Mouse (Mus musculus) CH12.LX (cell line): ENCODE results near the gene Pira2. TPM values are rescaled to one million over a fixed set of nuclear protein-coding genes. Genes with fewer than 3 reads are reported as not detected.
A peak's percentile ranks its signal among the peaks of the same experiment; 100 is the strongest.
"Not testable (repeated sequence)": the region's sequence is repeated elsewhere in the genome, so short reads cannot be mapped to it uniquely, and the experiment has no call there.

Experiments used
- DNase-seq: peaks from one replicate; pipeline ENCODE4 v3.0.0-alpha.2; 2013; ENCODE audit errors: extremely low read depth
- H3K27ac ChIP-seq: 2 replicates; pipeline ENCODE4 v1.5.1; 2012; ENCODE audit warnings: low read depth, mild to moderate bottlenecking, control low read depth, moderate library complexity; ENCODE audit not compliant: insufficient read depth
- H3K27me3 ChIP-seq: replicated peaks from 2 replicates; pipeline ENCODE3; 2012; ENCODE audit warnings: inconsistent platforms
- H3K36me3 ChIP-seq, 2 experiments: replicated peaks in 1 of 2; 2 replicates each; pipeline versions ENCODE3 to v1.6.1; 2012; ENCODE audit warnings: inconsistent platforms in 1 of 2, low read length in 1 of 2, mild to moderate bottlenecking in 1 of 2, mixed read lengths in 1 of 2, moderate library complexity in 1 of 2; ENCODE audit not compliant: control insufficient read depth in 1 of 2, insufficient read depth in 1 of 2
- H3K4me1 ChIP-seq, 2 experiments: 2 replicates each; pipeline ENCODE4 v1.6.1; 2012; ENCODE audit warnings: inconsistent platforms in 1 of 2, moderate library complexity in 1 of 2; ENCODE audit not compliant: insufficient read depth in 2 of 2, control insufficient read depth in 1 of 2
- H3K4me2 ChIP-seq: 2 replicates; pipeline ENCODE4 v1.6.1; 2012; ENCODE audit warnings: low read depth, mild to moderate bottlenecking, control low read depth; ENCODE audit not compliant: poor library complexity, insufficient read depth, severe bottlenecking
- H3K4me3 ChIP-seq, 3 experiments: fragments of 150-350 bp in 1 of 3; sonication (generic) in 1 of 3; replicated peaks in 1 of 3; 2 replicates each; pipeline versions ENCODE3 to v1.5.1; 2011 to 2012; ENCODE audit warnings: low read depth in 2 of 3, low read length in 2 of 3, mild to moderate bottlenecking in 2 of 3, moderate library complexity in 2 of 3, control low read depth in 1 of 3, improper control_type of control experiment in 1 of 3, inconsistent platforms in 1 of 3, mixed read lengths in 1 of 3; ENCODE audit not compliant: poor library complexity in 1 of 3
- H3K79me2 ChIP-seq: replicated peaks from 2 replicates; pipeline ENCODE4 v1.6.1; 2012; ENCODE audit warnings: mild to moderate bottlenecking, moderate library complexity; ENCODE audit not compliant: control insufficient read depth, poor library complexity, insufficient read depth, severe bottlenecking; ENCODE audit errors: extremely low read depth
- H3K9ac ChIP-seq: 2 replicates; pipeline ENCODE4 v1.6.1; 2012; ENCODE audit warnings: low read depth, mild to moderate bottlenecking, control low read depth, moderate library complexity; ENCODE audit not compliant: insufficient read depth
- H3K9me3 ChIP-seq: replicated peaks from 2 replicates; pipeline ENCODE3; 2012; ENCODE audit warnings: low read length, inconsistent platforms, mixed read lengths
- CTCF ChIP-seq, 2 experiments: IDR thresholded peaks in 1 of 2; conservative IDR thresholded peaks in 1 of 2; 2 replicates each; pipeline ENCODE4 v1.5.1; 2011 to 2012; ENCODE audit warnings: low read depth in 2 of 2, low read length in 2 of 2, improper control_type of control experiment in 1 of 2, inconsistent platforms in 1 of 2, mild to moderate bottlenecking in 1 of 2, moderate library complexity in 1 of 2
- RAD21 ChIP-seq: IDR thresholded peaks from 2 replicates; pipeline ENCODE4 v1.6.1; 2011; ENCODE audit warnings: low read depth, mild to moderate bottlenecking, low read length, improper control_type of control experiment, moderate library complexity
- SMC3 ChIP-seq: IDR thresholded peaks from 2 replicates; pipeline ENCODE4 v1.6.1; 2011; ENCODE audit warnings: low read depth, low read length, improper control_type of control experiment
- dilution Hi-C: fragments of 300-500 bp; cut with MboI; formaldehyde crosslinking; loops from 2 replicates; pipeline ENCODE4 v1.14.3; 2020; ENCODE audit warnings: low sequenced_read_pairs; ENCODE audit not compliant: extremely low pct_unique_long_range_greater_than_20kb, extremely low pct_ligation_motif_present
- in situ Hi-C: fragments of 300-500 bp; cut with MboI; formaldehyde crosslinking; loops from 3 replicates; pipeline ENCODE4 v1.14.3; 2019; ENCODE audit warnings: low sequenced_read_pairs, low pct_ligation_motif_present, low pct_unique_long_range_greater_than_20kb, mixed read lengths
- polyA plus RNA-seq: library from polyadenylated mRNA; unstranded; fragments of >175 nt; gene quantifications from 2 replicates; pipeline ENCODE4 v1.2.1, GENCODE M21; 2012; ENCODE audit warnings: low read depth; ENCODE audit not compliant: insufficient read length
- total RNA-seq, 2 experiments: library from RNA; depleted of rRNA; stranded (reverse); fragments of 300-350 nt in 1 of 2; fragments of >200 nt in 1 of 2; gene quantifications; 2 replicates each; pipeline ENCODE4 v1.2.3; 2012 to 2014

Gene Pira2
- total and polyA plus RNA-seq, 3 experiments, result 2.6 to 9.6 (median 8.0) TPM

GRCm38 (mm10) chr7:3811912-3812311 lies 32.9 kb downstream of the Pira2 start:
- TF ChIP-seq SMC3 (peak; percentile 51), RAD21 (peak; percentile 25), CTCF (conservative IDR thresholded peaks at IDR 0.05 in 1 of 2, IDR thresholded peaks at IDR 0.05 in 1 of 2; ENCODE audit: low read depth in 2 of 2, low read length in 2 of 2) (peak; percentile 18 to 60; a peak in 2 of 4 replicates)
- TF ChIP-seq, all 38 proteins: peak for 3; not testable (repeated sequence) for 35

GRCm38 (mm10) chr7:3802935-3803334 lies 41.9 kb downstream of the Pira2 start:
- H3K27ac ChIP-seq, DNase-seq, H3K4me1 ChIP-seq, H3K9ac ChIP-seq, in situ Hi-C loops, dilution Hi-C loops, H3K4me2 ChIP-seq, H3K4me3 ChIP-seq, H3K79me2 ChIP-seq, H3K27me3 ChIP-seq, H3K36me3 ChIP-seq, H3K9me3 ChIP-seq: not testable (repeated sequence)

More at GRCm38 (mm10) chr7:3811912-3812311, 32.9 kb downstream of the Pira2 start:
- H3K27ac ChIP-seq, dilution Hi-C loops, in situ Hi-C loops, DNase-seq, H3K4me2 ChIP-seq, H3K36me3 ChIP-seq, H3K9me3 ChIP-seq, H3K27me3 ChIP-seq, H3K79me2 ChIP-seq, H3K4me3 ChIP-seq, H3K9ac ChIP-seq, H3K4me1 ChIP-seq: not testable (repeated sequence)

GRCm38 (mm10) chr7:3799940-3800339 lies 44.9 kb downstream of the Pira2 start:
- H3K9ac ChIP-seq, result not testable (repeated sequence)

GRCm38 (mm10) chr7:3796286-3796685 lies 48.6 kb downstream of the Pira2 start:
- H3K27ac ChIP-seq, H3K9me3 ChIP-seq, H3K36me3 ChIP-seq, in situ Hi-C loops, H3K27me3 ChIP-seq, dilution Hi-C loops, H3K4me2 ChIP-seq, H3K4me1 ChIP-seq, H3K4me3 ChIP-seq, DNase-seq, H3K9ac ChIP-seq, H3K79me2 ChIP-seq: not testable (repeated sequence)

More at GRCm38 (mm10) chr7:3799940-3800339, 44.9 kb downstream of the Pira2 start:
- dilution Hi-C loops, H3K27ac ChIP-seq, H3K36me3 ChIP-seq, in situ Hi-C loops, H3K27me3 ChIP-seq, H3K4me1 ChIP-seq, H3K79me2 ChIP-seq, H3K4me3 ChIP-seq, DNase-seq, H3K9me3 ChIP-seq, H3K4me2 ChIP-seq: not testable (repeated sequence)

Other genes with a start within 250 kb of the Pira2 start
- not detected in 2 replicates for gene Oscar, start 228.9 kb downstream of the Pira2 start, total RNA-seq (2012; rRNA removed)
- gene Oscar, start 228.9 kb downstream of the Pira2 start, total RNA-seq (2014; rRNA removed), result not detected in 2 replicates
- gene Oscar, start 228.9 kb downstream of the Pira2 start, polyA plus RNA-seq, result 0.39 and 0.45 TPM in 2 replicates
- gene Ndufa3, start 227.7 kb downstream of the Pira2 start, total RNA-seq (2012; rRNA removed), result 261 and 292 TPM in 2 replicates
- 50.6 and 58.9 TPM in 2 replicates for gene Ndufa3, start 227.7 kb downstream of the Pira2 start, total RNA-seq (2014; rRNA removed)
- gene Ndufa3, start 227.7 kb downstream of the Pira2 start, polyA plus RNA-seq, result 297 and 307 TPM in 2 replicates
- gene Tfpt, start 215.1 kb downstream of the Pira2 start, total RNA-seq (2012; rRNA removed), result 28.8 and 33.2 TPM in 2 replicates
- 15.1 and 15.9 TPM in 2 replicates for gene Tfpt, start 215.1 kb downstream of the Pira2 start, total RNA-seq (2014; rRNA removed)
- gene Tfpt, start 215.1 kb downstream of the Pira2 start, polyA plus RNA-seq, result 38.6 and 44.0 TPM in 2 replicates
- gene Prpf31, start 215.1 kb downstream of the Pira2 start, total RNA-seq (2012; rRNA removed), result 99.2 and 125 TPM in 2 replicates
- gene Prpf31, start 215.1 kb downstream of the Pira2 start, total RNA-seq (2014; rRNA removed), result 117 and 119 TPM in 2 replicates
- gene Prpf31, start 215.1 kb downstream of the Pira2 start, polyA plus RNA-seq, result 171 and 204 TPM in 2 replicates
- 20.9 and 21.1 TPM in 2 replicates for gene Cnot3, start 199.8 kb downstream of the Pira2 start, total RNA-seq (2012; rRNA removed)
- 5.8 and 10.5 TPM in 2 replicates for gene Cnot3, start 199.8 kb downstream of the Pira2 start, total RNA-seq (2014; rRNA removed)
- gene Cnot3, start 199.8 kb downstream of the Pira2 start, polyA plus RNA-seq, result 68.3 and 76.9 TPM in 2 replicates
- gene Leng1, start 179.2 kb downstream of the Pira2 start, total RNA-seq (2012; rRNA removed), result 6.7 and 8.1 TPM in 2 replicates
- gene Leng1, start 179.2 kb downstream of the Pira2 start, total RNA-seq (2014; rRNA removed), result 5.4 and 5.8 TPM in 2 replicates
- 8.5 and 9.9 TPM in 2 replicates for gene Leng1, start 179.2 kb downstream of the Pira2 start, polyA plus RNA-seq
- 1.8 and 1.9 TPM in 2 replicates for gene Tmc4, start 167.5 kb downstream of the Pira2 start, total RNA-seq (2012; rRNA removed)
- gene Tmc4, start 167.5 kb downstream of the Pira2 start, total RNA-seq (2014; rRNA removed), result 0.56 and 1.9 TPM in 2 replicates
- gene Tmc4, start 167.5 kb downstream of the Pira2 start, polyA plus RNA-seq, result 4.0 and 4.6 TPM in 2 replicates
- gene Tsen34, start 152.2 kb downstream of the Pira2 start, total RNA-seq (2012; rRNA removed), result 39.0 and 40.2 TPM in 2 replicates
- 26.9 and 34.8 TPM in 2 replicates for gene Tsen34, start 152.2 kb downstream of the Pira2 start, total RNA-seq (2014; rRNA removed)
- gene Tsen34, start 152.2 kb downstream of the Pira2 start, polyA plus RNA-seq, result 23.1 and 24.3 TPM in 2 replicates
- 21.7 and 22.3 TPM in 2 replicates for gene Mboat7, start 151.5 kb downstream of the Pira2 start, total RNA-seq (2012; rRNA removed)
- 18.4 and 19.4 TPM in 2 replicates for gene Mboat7, start 151.5 kb downstream of the Pira2 start, total RNA-seq (2014; rRNA removed)
- gene Mboat7, start 151.5 kb downstream of the Pira2 start, polyA plus RNA-seq, result 36.4 and 41.2 TPM in 2 replicates
- 3,983 and 4,060 TPM in 2 replicates for gene Rps9, start 141.1 kb downstream of the Pira2 start, total RNA-seq (2012; rRNA removed)
- 5,460 and 5,555 TPM in 2 replicates for gene Rps9, start 141.1 kb downstream of the Pira2 start, total RNA-seq (2014; rRNA removed)
- 2,959 and 3,329 TPM in 2 replicates for gene Rps9, start 141.1 kb downstream of the Pira2 start, polyA plus RNA-seq
- 1.7 and 2.8 TPM in 2 replicates for gene Pirb, start 124.7 kb downstream of the Pira2 start, total RNA-seq (2012; rRNA removed)
- 4.2 and 5.0 TPM in 2 replicates for gene Pirb, start 124.7 kb downstream of the Pira2 start, total RNA-seq (2014; rRNA removed)
- 9.0 and 10.7 TPM in 2 replicates for gene Pirb, start 124.7 kb downstream of the Pira2 start, polyA plus RNA-seq
- gene Gm15448, start 19.4 kb downstream of the Pira2 start, total RNA-seq (2012; rRNA removed), result 0.08 and 0.13 TPM in 2 replicates
- gene Gm15448, start 19.4 kb downstream of the Pira2 start, total RNA-seq (2014; rRNA removed), result 0.30 and 0.54 TPM in 2 replicates
- gene Gm15448, start 19.4 kb downstream of the Pira2 start, polyA plus RNA-seq, result 0.65 and 0.84 TPM in 2 replicates
- 0.21 and 0.46 TPM in 2 replicates for gene Gm14548, start 53.1 kb upstream of the Pira2 start, total RNA-seq (2012; rRNA removed)
- gene Gm14548, start 53.1 kb upstream of the Pira2 start, total RNA-seq (2014; rRNA removed), result 2.1 and 2.4 TPM in 2 replicates
- gene Gm14548, start 53.1 kb upstream of the Pira2 start, polyA plus RNA-seq, result 3.2 and 4.5 TPM in 2 replicates
- 0.08 TPM in 1 of 2 replicates, not detected in the other for gene Lilra6, start 70.5 kb upstream of the Pira2 start, total RNA-seq (2012; rRNA removed)
- 0.26 and 0.53 TPM in 2 replicates for gene Lilra6, start 70.5 kb upstream of the Pira2 start, total RNA-seq (2014; rRNA removed)
- 0.48 and 1.0 TPM in 2 replicates for gene Lilra6, start 70.5 kb upstream of the Pira2 start, polyA plus RNA-seq
- gene Lair1, start 218.2 kb upstream of the Pira2 start, total RNA-seq (2012; rRNA removed), result 0.21 and 0.38 TPM in 2 replicates
- 4.6 TPM in 2 replicates for gene Lair1, start 218.2 kb upstream of the Pira2 start, total RNA-seq (2014; rRNA removed)
- 3.1 and 4.0 TPM in 2 replicates for gene Lair1, start 218.2 kb upstream of the Pira2 start, polyA plus RNA-seq